Mouse (Mus musculus) thymus, adult 2 months (tissue): Measurements from ENCODE around the gene Arl8b.

Experiments used
- CTCF ChIP-seq: fragments of 200-500 bp; IDR thresholded peaks from 2 replicates; pipeline ENCODE4 v1.5.1; 2012; ENCODE audit warnings: mild to moderate bottlenecking, control low read depth, low read length, moderate library complexity, borderline replicate concordance; ENCODE audit not compliant: control insufficient read depth, poor library complexity, insufficient read depth; ENCODE audit errors: extremely low read depth
- POLR2A ChIP-seq: fragments of 200-500 bp; IDR thresholded peaks from 2 replicates; pipeline ENCODE4 v1.6.1; 2012; ENCODE audit warnings: mild to moderate bottlenecking, low read length, control low read depth, moderate library complexity; ENCODE audit not compliant: control insufficient read depth, poor library complexity, insufficient read depth; ENCODE audit errors: extremely low read depth

GRCm38 (mm10) chr6:108866317-108866716, 83.4 kb downstream of the Arl8b start:
- TF ChIP-seq CTCF (no peak), POLR2A (no peak)
